Mouse (Mus musculus) lung, postnatal 4 days (tissue): ENCODE data around the gene Snrnp70.
A peak's percentile ranks its signal among the peaks of the same experiment; 100 is the strongest.

Experiments
- DNase-seq, 2 experiments: peaks; one replicate each; pipeline ENCODE4 v3.0.0; 2021

Gene Snrnp70

GRCm38 (mm10) chr7:45395578-45396336 is at the start of gene Snrnp70:
Snrnp70 (minus strand) TSS chr7:45395742.
- DNase-seq = peak; percentile 99 to 100

GRCm38 (mm10) chr7:45443526-45444420 is 48.2 kb upstream of the Snrnp70 start:
- no peak for DNase-seq

DNA sequence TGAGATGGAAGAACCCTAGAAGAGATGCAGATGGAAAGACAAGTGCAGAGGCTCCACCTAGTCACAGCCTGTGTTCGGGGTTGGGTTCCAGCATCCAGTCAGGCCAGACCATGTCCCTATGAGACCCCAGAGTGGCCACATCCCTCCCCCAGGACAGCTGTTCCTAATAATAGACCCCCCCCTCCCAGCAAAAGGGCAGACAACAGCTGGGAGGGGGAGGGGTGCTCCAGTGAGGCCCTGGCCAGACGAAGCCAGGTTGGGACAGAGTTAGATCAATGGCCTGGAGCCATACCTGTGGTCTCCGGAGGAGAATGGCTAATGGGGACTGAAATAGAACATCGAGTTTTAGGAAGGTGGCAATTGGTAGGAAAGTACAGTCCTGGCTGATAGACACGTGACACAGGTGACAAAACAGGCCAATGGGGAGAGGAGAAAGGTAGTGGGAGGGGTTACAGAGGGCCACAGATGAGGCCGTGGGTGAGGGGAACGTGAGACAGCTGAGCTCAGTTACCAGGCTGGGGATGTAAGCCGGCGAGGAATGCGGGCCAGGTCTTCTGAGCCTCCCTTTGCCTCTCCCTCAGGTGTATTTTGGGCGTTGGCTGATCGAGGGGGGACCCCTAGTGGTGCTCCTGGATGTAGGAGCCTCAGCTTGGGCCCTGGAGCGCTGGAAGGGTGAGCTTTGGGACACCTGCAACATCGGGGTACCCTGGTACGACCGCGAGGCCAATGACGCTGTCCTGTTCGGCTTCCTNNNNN is 42.2 kb upstream of the Snrnp70 start, which contains the start of gene Ruvbl2:
Gene Ruvbl2, minus strand, starts transcription at position 576 of the 756 bp plus-strand sequence.
- DNase-seq = peak; percentile 44 to 49

DNA sequence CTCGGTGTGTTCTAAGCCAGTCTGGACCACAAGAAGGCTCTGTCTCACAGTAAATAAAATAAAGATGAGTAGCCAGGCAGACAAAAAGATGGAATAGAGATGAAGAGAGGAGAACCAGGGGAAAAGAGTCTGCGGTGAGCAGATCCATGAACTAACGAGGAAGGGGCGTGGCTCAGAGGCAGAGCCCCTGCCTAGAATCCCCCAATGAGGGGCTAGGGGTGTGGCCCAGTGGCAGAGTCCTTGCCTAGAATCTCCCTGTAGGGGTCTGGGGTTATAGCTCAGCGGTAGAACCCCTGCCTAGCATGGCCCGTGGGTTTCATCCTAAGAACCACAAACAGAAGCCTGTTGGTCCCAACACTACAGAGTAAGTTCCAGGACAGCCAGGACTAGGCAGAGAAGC is 41.5 kb upstream of the Snrnp70 start:
- DNase-seq = no peak

GRCm38 (mm10) chr7:45436444-45436843 is 40.9 kb upstream of the Snrnp70 start:
- DNase-seq = no peak

GRCm38 (mm10) chr7:45435038-45435437 is 39.5 kb upstream of the Snrnp70 start:
- peak in 1 of 2 experiments; percentile 51 for DNase-seq

- DNase-seq = peak; percentile 100
These were observed 38.9 kb upstream of the Snrnp70 start, which contains the start of gene Gys1 for GRCm38 (mm10) chr7:45434203-45435015. Gys1 (plus strand) TSS chr7:45434844.

DNA sequence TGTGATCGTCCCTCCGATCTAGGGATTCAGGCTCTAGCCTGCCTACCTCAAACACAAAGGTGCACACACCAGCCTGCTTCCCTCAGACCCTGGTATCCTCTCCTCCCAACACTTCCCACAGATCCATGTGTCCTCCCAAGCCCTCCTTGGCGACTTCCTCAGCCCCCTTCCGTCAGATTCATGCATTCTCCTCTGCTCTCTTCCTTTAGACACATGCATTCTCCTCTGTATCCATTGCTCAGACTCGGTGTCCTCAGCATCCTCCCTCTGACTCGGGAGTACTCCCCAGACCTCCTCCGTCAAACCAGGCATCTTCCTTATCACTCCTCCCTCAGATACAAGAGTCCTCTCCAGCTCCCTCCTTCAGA is 38.3 kb upstream of the Snrnp70 start:
- no peak for DNase-seq

GRCm38 (mm10) chr7:45426556-45426955 is 31.0 kb upstream of the Snrnp70 start:
- DNase-seq = no peak

- DNase-seq = no peak
These were observed 25.7 kb upstream of the Snrnp70 start for GRCm38 (mm10) chr7:45421194-45421593.

DNA sequence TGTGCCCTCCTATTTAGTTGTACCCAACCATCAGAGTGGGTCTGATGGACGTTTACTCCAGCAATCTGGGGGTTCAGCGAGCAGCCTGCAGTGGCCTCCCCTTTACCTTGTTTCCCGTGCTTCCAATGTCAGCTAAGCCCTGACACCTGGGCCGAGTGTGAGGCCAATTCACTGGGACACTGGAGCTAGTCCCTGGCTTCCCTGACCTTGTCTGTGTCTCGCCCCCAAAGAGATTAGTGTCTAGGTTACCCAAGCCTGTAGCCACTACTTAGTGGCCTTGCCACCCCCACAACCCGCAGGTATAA is 25.0 kb upstream of the Snrnp70 start, which contains the start of gene Lhb:
Gene Lhb, plus strand, starts transcription at position 206 of the 305 bp plus-strand sequence.
- no peak for DNase-seq

DNA sequence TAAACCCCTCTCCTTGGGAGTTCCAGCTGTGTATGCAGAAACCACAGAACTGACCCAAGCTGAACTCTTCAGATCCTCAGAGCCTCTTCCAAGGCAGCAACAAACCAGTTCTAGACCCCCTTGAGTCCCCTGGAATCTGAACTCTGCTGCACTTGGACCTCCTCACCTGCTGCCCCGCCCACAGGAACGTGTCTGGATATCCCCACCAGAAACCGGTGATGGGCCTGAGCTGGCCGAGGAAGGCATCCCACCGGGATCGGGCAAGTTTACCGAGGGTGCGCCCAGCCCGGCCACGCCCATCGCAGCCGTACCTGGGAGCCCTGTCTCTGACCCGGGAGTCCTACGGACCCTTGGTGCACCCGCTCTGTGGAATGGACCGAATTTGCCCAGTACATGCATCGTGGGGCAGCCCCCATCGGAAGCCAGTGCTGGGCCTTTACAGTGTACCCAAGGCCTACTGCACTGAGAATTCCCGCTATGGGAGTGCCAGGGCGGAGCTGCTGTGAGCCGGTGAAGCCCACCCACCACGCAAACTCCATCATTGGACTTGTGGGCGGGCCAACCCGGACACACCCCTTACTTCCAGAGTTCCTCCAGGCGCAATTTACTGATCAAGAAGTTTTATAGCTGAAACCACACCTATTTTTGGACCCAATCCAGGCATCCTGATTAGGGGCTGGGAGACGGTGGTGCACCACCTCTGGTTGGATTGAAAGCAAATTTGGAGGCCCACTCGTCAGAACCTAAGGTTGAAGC is 24.5 kb upstream of the Snrnp70 start:
- peak; percentile 27 to 56 for DNase-seq

- DNase-seq = no peak
These were observed 22.5 kb upstream of the Snrnp70 start for GRCm38 (mm10) chr7:45417962-45418492.

GRCm38 (mm10) chr7:45415636-45416035 is 20.1 kb upstream of the Snrnp70 start:
- DNase-seq = peak; percentile 22 to 54

DNA sequence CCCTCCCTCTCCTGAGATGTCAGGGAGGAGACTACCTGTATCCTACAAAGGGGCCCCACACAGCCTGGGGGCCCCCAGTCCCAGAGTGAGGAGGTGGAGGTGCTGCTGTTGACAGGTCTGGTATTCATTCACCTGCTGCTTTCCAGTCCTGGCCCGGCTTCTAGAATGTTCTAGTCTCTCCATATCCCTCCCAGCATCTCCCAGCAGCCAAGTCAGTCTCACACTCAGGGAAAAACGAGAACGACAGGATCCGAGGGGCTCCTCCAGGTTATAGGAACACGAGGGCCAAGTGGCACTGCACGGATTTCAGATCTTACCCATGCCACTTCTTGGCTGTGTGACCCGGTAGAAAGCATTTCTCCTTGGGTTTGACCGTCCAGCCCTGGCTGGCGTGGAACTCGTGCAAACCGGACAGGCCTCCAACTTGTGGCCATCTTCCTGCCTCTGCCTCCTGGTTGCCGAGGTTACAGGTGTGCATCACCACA is 19.2 kb upstream of the Snrnp70 start:
- DNase-seq = no peak

- DNase-seq = peak; percentile 53 to 78
These were observed 18.6 kb upstream of the Snrnp70 start for GRCm38 (mm10) chr7:45413864-45414739.

DNA sequence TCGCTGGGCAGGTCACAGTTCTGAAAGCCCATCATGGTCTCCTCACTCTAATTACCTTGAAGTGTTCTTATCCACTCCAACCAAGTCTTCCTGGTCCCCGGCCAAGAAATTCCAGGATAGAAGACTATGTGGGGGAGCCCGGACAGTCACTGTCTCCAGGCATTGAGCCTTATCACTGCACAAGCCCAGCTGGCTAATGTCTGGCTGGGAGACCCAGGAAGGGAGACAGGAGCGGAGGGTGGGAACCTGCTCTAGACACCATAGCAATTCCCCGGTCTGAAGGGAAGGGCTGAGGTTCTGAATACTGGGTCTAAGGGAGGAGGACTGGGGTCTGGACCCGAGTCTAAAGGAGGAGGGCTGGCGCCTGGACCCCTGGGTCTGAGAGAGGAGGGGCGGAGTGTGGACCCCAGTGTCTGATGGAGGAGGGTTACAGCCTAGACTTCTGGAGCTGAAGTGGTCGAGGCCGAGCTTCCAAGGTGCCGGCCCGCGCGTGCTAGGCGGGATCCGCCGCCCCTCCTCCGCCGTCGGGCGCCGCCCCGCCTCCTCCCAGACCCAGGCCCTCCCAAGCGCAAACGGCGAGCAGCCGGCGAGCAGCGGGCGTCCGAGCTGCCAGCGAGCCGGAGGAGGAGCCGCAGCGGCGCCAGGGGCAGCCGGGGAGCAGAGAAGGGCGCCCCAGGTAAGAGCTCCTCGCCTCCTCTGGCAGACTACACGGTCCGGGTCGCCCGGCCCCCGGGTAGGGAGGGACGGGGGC is 17.7 kb upstream of the Snrnp70 start, which contains the start of gene Ntf5:
Gene Ntf5, plus strand, starts transcription at position 583 of the 751 bp plus-strand sequence.
- DNase-seq = peak; percentile 54 to 68

DNA sequence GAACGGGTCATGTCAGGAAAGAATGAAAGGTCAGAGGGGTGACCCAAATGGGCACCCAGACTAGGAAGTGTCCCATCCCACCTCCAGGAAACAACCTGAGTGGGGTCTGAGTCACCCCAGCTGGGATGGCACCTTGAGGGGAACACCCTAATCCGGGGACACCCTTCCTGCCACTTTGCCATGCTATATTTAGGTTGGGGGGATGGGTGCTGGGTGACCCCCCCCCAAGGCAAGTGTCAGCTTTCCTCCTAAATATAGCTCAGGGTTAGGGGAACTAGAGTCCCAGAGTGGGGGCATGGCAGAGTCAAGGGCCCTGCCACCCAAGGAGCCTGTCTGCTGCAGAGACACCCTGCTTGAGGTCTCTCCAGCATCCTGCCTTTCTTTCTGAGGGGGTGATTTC is 16.9 kb upstream of the Snrnp70 start:
- no peak for DNase-seq
